Mouse (Mus musculus): ENCODE data around the gene 1700003E16Rik.
A peak's percentile ranks its signal among the peaks of the same experiment; 100 is the strongest.

Gene 1700003E16Rik

DNA sequence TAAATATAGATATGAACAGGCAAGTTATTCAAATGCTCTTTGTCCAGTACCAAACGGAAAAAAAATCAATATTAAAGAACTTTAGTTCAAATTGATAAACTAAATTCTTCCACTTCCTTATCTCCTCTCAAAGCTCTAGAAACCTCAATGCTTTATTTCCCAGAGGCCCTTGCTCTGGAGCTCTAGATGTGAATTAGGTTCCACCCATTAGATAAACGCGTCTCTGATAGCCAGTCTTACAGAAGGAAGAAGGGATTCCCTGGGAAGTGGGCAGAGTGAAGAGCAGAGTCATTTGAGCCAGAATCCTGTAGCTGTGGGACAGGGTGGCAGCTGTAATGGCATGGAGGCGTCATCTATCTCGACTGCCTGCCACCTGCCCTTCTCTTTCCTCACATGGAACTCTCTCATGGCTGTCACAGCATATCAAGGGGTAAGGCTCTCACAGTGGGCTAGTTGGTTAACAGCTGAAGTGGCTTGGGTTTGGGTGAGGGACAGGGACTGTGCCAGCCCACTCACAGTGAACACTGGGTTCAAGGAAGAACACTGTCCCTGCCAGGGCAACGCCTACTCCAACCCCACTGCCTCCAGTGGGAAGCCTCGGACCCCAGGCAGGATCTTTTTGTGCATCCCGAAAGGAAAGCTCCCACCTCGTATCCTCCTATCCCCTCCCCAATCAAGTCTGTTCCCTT lies 51.3 kb downstream of the 1700003E16Rik start:
- DNase-seq, result no peak

DNA sequence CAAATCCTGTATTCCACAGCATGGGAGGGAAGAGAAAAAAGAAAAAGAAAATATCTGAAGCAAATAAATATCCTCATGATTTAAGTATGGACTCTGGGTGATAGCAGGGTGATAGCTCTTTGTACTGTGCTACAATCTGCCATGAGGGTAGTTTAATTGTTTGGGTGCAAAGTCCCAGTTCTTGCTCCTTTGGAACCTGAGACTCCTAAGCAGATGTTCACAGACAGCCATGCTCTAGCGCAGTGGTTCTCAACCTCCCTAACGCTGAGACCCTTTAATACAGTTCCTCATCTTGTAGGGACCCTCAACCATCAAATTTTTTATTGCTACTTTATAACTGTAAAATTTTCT lies 51.8 kb downstream of the 1700003E16Rik start:
- DNase-seq, result no peak

DNA sequence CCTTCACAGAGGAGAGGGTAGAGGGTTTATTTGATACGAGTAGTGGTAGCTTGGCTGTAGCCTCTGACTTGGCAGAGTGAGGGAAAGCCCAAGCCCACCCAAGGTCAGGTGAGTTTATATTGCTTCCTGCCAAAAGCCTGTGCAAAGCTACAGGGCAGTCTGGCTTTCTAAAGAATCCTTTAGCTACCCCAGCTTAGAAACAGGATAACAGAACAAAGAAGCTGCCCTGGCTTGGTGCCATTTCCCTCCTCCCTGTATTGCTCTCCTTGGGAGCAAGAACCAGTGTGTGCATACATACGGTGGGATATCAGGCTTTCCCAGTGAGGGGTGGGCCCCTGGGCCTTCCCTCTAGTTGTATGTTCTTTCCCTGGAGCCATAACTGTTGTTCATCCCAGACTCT lies 54.3 kb downstream of the 1700003E16Rik start:
- DNase-seq, result peak; percentile 36

DNA sequence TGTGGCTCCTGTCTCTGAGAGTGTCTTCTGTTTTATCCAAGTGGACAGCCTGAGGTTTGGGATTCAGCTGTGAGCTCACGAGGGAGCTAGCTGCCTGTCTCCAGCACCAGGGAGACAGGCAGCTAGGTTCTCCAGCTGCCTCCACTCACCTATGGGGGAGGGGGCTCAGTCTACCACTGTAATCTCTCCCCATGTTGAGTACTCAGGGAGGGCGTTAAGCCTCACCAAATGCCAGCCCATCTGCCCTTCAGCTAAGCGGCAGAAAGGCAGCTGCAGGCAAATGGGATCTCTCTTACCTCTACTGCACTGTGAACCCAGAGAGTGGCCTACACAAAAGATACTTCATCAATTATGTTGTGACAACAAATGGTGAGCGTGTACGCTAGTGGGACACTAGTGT lies 55.3 kb downstream of the 1700003E16Rik start:
- DNase-seq, result peak; percentile 86

Data from retina, postnatal 1 day (tissue).